Mouse (Mus musculus) bone marrow macrophage, adult 2 months (primary cell): ENCODE results near the gene Ttc16.

Source experiments
- CTCF ChIP-seq: IDR thresholded peaks from 2 replicates; pipeline ENCODE4 v1.5.1; 2012; ENCODE audit warnings: low read depth, mild to moderate bottlenecking, low read length, moderate library complexity
- POLR2A ChIP-seq: IDR thresholded peaks from 2 replicates; pipeline ENCODE4 v1.6.1; 2012; ENCODE audit warnings: mild to moderate bottlenecking, low read depth, low read length, borderline replicate concordance

- no peak for TF ChIP-seq POLR2A
- no peak for TF ChIP-seq CTCF
These were observed 759 bp upstream of the Ttc16 start for GRCm38 (mm10) chr2:32776192-32776591.
